Mouse (Mus musculus) right cerebral cortex, postnatal 10 days (tissue): ENCODE data around the gene Sesn1.
"Not testable (repeated sequence)": the region's sequence is repeated elsewhere in the genome, so short reads cannot be mapped to it uniquely, and the experiment has no call there.

ENCODE experiments used
- DNase-seq, 2 experiments: peaks; one replicate each; pipeline ENCODE4 v3.0.0; 2021; ENCODE audit warnings: low spot score in 2 of 2

The Sesn1 gene

DNA sequence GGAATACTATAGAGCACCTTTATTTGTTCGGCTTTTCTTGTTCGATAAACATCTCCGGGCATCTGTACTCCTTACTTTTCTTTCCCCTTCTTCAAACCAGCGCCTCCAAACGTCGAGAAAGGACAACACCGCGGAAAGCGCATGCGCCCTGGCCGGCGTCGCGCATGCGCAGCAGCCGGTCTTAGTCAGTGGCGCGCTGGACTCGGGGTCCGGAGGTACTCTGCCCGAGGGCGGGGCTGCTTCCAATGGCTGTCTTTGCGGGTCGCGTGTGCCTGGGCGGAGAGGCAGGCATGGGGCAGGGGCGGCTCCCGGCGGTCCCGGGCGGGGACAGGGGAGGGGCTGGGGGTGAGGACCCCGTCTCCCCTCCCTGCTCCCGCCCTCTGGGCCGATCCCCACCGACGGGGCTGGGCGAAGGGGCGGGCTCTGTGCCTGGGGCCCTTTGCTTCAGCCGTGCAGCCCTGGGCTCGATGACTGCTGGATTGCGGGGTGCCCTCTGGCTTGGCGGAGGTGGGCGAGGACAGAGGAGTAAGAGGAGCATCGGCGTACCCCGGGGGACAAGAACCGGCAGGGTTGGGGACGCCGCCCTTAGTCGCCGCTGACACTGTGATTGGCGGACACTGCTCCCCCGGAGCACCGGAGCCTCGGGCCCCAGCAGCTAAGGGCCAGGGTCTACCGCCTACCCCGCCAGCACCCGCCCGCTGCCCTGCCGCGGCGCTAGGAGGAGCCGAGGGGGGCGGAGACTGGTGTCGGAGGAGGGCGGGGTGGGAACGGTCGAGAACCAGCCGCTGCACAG lies at the start of gene Sesn1, which contains the start of gene Cep57l1:
Gene Sesn1 (plus strand): TSS at position 165 of the 793 bp plus-strand sequence.
Gene Cep57l1 (minus strand): TSS at position 101 of the 793 bp plus-strand sequence.
- peak; percentile 95 for DNase-seq

GRCm38 (mm10) chr10:41760866-41761265 lies 48.9 kb upstream of the Sesn1 start:
- DNase-seq = no peak

DNA sequence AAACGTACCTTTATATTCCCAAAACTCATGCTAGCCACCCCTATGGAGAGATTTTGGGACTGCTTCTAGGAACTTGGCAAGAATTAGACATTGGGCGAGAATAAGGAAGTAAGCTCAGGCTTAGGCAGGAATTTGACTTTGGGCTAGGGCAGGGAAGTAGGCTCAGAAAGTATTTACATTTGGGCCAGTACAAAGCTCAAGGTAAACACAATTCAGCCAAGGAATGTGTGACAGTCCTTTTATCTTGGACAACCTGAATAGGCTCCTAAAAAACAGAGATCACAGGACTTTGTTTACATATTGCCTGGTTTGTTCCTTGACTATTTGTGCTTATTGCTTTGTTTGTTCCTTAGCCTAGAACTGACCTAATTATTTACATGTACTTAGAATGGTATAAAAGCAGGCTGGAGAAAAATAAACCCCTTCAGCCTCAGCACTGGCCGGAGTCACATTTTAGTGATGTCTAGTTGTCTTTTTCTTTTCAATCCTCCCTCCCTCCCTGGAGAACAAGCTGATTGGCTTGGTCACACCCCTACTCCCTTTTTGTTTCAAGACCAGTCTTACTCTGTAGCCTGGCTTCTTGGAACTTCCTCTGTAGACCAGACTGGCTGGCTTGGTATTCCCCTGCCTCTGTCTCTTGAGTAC lies 45.9 kb upstream of the Sesn1 start:
- no peak for DNase-seq

DNA sequence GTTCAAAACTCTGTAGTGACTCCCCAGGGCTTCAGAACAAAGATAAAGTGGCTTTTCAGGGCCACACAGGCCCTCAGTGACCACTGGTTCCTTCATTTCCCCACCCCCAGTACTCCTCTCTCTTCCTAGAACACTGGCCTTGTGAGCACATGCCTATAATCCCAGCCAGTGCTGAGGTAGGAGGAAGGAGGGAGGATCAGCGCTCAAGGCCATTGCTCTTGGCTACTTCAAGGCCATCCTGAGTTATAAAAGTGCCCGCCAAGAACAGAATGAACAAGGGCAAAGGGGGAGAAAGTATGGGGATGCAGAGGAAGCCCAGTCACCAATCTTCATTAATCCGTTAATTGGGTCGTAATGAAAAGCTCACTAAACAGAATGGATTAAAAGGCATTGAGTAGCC lies 44.1 kb upstream of the Sesn1 start:
- DNase-seq = no peak

DNA sequence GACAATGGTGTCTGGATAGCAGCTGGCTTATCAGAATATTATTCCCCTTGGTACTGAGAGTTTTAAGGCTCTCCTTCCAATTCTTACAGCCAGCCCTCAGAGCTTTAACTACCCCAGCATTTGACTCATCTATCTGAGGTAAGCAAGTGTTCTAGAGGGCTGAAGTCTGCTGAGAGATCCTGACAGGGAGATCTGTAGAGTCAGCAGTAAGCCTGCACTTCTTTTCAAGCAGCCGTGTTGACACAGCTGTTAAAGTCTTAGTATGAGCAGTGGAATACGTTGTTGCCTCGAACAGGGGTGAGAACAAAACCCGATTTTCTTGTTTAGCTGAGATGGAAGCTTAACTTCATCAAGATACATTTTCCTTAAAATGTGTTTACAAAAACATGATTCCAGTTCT lies 43.5 kb upstream of the Sesn1 start:
- DNase-seq = no peak

- DNase-seq = no peak
Observed at GRCm38 (mm10) chr10:41767254-41767653, 42.5 kb upstream of the Sesn1 start.

GRCm38 (mm10) chr10:41792375-41792774 lies 17.4 kb upstream of the Sesn1 start:
- no peak for DNase-seq

GRCm38 (mm10) chr10:41797253-41797652 lies 12.5 kb upstream of the Sesn1 start:
- no peak for DNase-seq

DNA sequence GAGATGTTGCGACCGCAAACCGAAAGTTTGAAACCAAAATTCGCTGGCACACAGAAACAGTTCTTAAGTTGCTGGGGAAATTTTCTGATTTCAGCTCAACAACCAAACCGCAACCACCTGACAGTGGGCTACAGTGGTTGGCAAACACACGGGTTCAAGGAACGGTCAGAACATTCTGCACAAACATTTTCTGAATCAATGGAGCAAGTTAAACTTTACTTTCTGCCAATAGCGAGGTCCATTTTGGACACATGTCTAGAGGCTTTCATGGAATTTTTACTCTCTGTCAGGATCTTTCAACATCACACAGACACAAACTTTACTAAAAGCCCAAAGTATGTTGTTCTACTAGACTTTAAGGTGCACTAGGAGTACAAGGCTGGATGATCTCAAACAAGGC lies 6.3 kb upstream of the Sesn1 start:
- no peak for DNase-seq

- DNase-seq = no peak
Observed at GRCm38 (mm10) chr10:41804711-41805110, 5.0 kb upstream of the Sesn1 start.

DNA sequence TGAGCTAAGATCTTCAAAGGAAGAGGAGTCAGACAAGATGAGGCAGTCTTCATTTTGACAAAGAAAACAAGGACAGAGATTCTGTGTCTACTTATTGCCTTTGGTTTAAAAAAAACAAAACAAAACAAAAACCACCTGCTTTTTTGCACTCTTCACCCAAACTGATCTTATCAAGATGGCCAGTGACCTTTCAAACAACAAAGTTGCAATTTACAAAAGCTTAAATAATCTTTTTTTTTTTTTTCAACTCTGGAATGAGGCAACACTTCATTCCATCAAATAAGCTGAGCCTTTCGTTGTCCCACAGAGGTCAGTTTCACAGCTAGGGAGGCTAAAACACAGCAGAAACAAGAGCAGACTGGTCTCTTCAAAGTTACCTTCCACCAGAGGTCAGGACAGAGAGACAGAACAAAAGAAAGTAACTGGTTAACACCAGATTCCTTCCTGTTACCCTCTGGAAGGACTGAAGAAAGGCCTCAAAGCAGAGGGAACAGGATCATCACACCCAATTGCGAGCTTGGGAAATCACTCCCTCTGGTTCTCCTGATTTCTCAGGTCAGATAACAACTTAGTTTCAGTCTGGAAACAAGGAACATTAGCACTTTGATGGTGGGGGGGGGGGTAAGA lies 3.9 kb upstream of the Sesn1 start:
- DNase-seq = no peak

DNA sequence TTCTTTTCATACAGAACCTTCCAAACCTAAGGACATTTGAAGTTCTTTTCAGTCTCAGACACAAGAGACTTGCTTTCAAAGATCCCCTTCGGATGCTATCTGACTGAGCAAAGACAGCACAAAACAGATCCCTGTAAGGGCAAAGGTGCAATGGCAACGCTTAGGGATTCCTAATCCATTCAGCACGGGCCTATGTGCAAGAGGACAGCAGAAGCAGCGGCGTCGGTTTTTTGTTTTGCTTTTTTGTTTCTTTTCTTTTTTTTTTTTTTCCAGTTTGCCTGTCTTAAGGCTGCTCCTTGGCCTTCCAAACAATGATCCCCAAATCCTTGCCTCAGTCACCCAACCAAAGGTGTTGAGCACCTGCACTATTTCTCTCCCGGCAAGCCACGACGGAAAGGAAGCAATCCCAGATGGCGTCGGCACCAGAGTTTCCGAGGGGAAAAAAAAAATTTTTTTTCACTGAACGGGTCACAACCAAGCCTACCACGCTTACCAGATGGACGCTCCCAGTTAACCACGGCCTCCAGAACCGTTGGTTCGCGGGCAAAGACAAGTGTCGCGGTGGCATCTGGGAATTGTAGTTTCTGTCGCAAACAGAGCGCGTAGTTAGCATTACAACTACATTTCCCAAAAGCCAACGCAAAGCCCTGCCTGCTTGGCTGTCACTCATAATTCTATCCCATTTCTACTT lies 510 bp upstream of the Sesn1 start:
- DNase-seq = peak; percentile 92 to 94

DNA sequence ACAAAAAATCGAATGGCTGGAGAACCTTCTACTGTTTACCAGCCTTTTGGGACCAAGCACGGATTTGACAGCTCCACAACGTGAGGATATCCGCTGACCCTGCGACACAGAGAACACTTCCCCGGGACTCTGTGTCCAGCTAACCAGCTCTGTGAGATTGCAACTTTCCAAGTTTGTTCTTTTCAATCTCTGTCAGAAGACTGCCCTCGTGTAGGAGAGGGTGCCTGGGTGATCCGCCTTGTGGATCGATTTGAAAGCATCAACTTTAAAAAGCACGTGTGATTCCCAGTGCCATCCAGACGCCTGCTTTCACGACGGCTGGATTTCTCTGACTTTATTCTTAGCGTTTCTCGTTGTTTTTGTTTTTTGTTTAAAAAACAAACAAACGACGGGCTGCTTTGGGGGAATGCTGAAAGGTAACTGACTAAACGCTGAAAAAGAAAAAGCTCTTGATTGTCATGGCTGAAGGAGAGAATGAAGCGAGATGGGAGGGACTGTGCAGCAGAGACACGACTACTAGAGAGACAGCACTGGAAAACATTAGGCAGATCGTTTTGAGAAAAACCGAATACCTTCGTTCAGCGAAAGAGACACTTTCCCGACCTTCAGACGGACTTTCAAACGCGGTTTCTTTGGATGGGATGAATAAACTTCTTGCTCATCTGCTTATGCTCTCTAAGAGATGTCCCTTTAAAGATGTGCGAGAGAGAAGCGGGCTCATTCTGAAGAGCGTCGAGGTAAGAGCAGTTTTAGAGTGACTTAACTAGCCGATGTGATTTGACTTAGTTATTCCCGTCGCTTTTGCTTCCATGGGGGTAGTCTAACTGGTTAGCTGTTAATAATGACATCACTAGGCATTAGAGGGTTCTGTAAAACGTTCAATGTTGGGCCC lies 1.1 kb downstream of the Sesn1 start:
- no peak for DNase-seq

- no peak for DNase-seq
Observed at GRCm38 (mm10) chr10:41812566-41812965, 2.8 kb downstream of the Sesn1 start.

- DNase-seq = no peak
Observed at GRCm38 (mm10) chr10:41814305-41814853, 4.6 kb downstream of the Sesn1 start.

GRCm38 (mm10) chr10:41816516-41816915 lies 6.8 kb downstream of the Sesn1 start:
- DNase-seq = no peak

- DNase-seq = no peak
Observed at GRCm38 (mm10) chr10:41818036-41818732, 8.4 kb downstream of the Sesn1 start.

DNA sequence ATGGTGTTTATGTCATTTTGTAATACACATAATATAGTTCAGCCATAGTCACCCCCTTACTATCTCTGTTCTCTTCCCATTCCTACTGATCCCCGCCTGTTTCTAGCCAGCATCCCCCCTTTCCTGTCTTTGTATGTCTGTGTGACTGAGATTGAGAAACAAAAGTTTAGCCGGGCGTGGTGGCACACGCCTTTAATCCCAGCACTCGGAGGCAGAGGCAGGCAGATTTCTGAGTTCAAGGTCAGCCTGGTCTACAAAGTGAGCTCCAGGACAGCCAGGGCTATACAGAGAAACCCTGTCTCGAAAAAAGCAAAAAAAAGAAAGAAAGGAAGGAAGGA lies 9.0 kb downstream of the Sesn1 start:
- DNase-seq = not testable (repeated sequence)

DNA sequence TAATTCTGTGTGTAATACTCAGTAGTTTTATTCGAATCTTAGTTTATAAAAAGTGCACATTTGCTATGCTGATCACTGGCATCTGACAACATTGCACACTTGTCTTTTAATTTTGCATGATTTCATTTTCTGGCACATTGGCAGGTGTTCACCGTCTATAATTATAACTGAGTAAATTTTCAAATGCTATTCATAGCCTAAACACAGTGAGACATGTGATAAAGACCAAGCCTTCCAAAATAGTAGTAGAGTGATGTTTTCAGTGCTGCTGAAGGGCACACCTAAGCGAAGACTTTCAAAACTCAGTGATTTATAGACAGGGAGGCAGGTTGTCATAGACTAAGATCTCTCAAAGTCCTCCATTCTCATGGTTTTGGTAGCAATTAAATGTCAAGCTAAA lies 9.6 kb downstream of the Sesn1 start:
- DNase-seq = no peak

- no peak for DNase-seq
Observed at GRCm38 (mm10) chr10:41820401-41820800, 10.7 kb downstream of the Sesn1 start.
